Mouse (Mus musculus) testis, adult 2 months (tissue): Measurements from ENCODE around the gene Tcf7l1. TPM values are rescaled to one million over a fixed set of nuclear protein-coding genes. Genes with fewer than 3 reads are reported as not detected.

ENCODE experiments used
- H3K27ac ChIP-seq: fragments of 200-500 bp; 2 replicates; pipeline ENCODE4 v1.5.1; 2012; ENCODE audit warnings: low read depth, low read length; ENCODE audit not compliant: control insufficient read depth, insufficient read depth
- H3K27me3 ChIP-seq: fragments of 200-500 bp; 2 replicates; pipeline ENCODE4 v1.6.1; 2012; ENCODE audit warnings: mild to moderate bottlenecking, low read length, moderate library complexity; ENCODE audit not compliant: control insufficient read depth, insufficient read depth
- H3K36me3 ChIP-seq: fragments of 200-500 bp; 2 replicates; pipeline ENCODE4 v1.6.1; 2012; ENCODE audit warnings: mild to moderate bottlenecking, low read length; ENCODE audit not compliant: control insufficient read depth, insufficient read depth
- H3K4me1 ChIP-seq: fragments of 200-500 bp; 2 replicates; pipeline ENCODE4 v1.6.1; 2012; ENCODE audit warnings: low read length; ENCODE audit not compliant: control insufficient read depth, insufficient read depth
- H3K4me3 ChIP-seq: fragments of 200-500 bp; 2 replicates; pipeline ENCODE4 v1.5.1; 2012; ENCODE audit warnings: low read depth, mild to moderate bottlenecking, low read length, moderate library complexity, mixed read lengths; ENCODE audit not compliant: control insufficient read depth
- CTCF ChIP-seq: fragments of 200-500 bp; IDR thresholded peaks from 2 replicates; pipeline ENCODE4 v1.5.1; 2012; ENCODE audit warnings: low read depth, mild to moderate bottlenecking, inconsistent platforms, low read length, moderate library complexity; ENCODE audit not compliant: control insufficient read depth, insufficient read depth, insufficient replicate concordance
- POLR2A ChIP-seq: fragments of 200-500 bp; IDR thresholded peaks from 2 replicates; pipeline ENCODE4 v1.6.1; 2012; ENCODE audit warnings: low read depth, mild to moderate bottlenecking, inconsistent platforms, low read length, moderate library complexity; ENCODE audit not compliant: control insufficient read depth
- polyA plus RNA-seq: library from polyadenylated mRNA; depleted of rRNA; stranded (reverse); fragments of >200 nt; gene quantifications from 2 replicates; pipeline ENCODE4 v1.2.3, GENCODE M21; 2012; rRNA removed

Gene Tcf7l1
- polyA plus RNA-seq, 1 experiment, result 3.0 TPM

DNA sequence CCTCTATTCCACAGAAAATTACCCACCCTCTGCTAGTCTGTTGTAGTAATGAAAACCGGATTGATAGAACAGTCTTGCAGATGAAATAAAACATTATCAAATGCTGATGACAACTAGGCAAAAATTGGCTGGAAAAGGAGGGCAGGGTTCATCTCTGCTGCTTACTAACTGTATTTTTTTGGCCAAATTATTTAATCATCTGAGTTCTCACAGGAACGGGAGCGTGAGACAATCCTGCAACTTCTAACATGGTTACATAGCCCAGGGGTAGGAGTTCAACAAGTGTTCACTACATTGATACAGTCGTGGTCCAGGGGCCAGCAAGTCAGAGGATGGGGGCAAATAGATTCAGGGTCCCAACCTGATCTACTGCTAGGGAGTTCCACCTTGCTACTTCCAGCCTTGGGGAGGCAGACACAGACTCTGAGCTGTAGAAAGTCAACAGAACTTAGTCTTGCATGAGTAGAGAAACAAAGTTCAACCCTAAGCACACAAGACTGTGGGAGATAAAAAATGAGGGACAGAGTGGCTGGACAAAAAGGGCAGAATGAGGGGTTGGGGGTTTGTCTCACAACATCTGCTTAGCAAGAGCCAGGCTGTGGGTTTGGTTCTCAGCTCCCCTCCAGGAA lies 205.7 kb downstream of the Tcf7l1 start:
- TF ChIP-seq CTCF (no peak), POLR2A (no peak)
- Histone ChIP-seq H3K36me3 (no peaks in the 10 kb centered on the region; the same call in 1 of the 2 replicates), H3K27me3 (no peaks in the 10 kb centered on the region), H3K27ac (no peak overlapping the region), H3K4me1 (no peaks in the 10 kb centered on the region), H3K4me3 (no peak overlapping the region)

DNA sequence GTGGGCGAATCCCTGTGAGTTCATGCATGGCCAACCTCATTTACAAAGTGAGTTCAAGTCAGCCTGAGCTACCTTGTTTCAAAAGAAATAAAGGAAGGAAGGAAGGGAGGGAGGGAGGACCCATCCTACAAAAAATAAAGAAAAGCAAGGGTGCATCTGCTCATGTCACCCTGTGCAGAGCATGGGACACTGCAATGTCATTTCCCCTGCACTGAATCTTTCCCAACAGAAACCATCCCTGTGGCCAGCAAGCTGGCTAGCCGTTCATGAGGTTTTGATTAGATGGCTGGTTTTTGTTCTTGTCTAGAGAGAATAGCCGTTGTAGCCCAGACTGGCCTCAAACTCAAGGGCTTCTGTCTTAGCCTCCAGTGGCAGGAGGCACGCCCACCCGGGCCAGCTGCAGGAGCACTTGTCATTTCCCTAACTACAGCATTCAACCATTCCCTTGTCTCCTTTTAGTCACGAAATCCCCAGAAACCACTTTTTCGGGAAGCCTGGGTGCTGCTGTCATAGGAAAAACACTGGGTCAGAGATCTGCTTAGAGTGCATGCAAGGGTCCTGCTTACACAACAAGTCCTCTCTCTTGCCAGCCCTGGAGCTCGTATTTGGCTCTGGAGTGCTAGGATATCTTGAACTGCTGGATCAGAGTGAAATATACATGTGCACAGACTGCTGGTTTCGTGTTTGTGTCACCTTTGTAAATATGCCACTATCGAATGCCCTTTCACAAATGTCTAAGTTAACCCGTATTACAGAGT lies 207.2 kb downstream of the Tcf7l1 start:
- Histone ChIP-seq H3K27me3 (no peaks in the 10 kb centered on the region), H3K27ac (no peak overlapping the region)

More for the DNA sequence above, 207.2 kb downstream of the Tcf7l1 start:
- TF ChIP-seq CTCF (no peak), POLR2A (no peak)
- H3K4me1 ChIP-seq, result no peaks in the 10 kb centered on the region
- H3K4me3 ChIP-seq, result no peak overlapping the region
- H3K36me3 ChIP-seq, result no peaks in the 10 kb centered on the region; the same call in 1 of the 2 replicates

Other genes starting within 250 kb of the Tcf7l1 start
- gene Capg, start 244.9 kb downstream of the Tcf7l1 start, polyA plus RNA-seq, result 1.3 and 4.1 TPM in 2 replicates
- 40.2 and 46.0 TPM in 2 replicates for gene Elmod3, start 190.8 kb downstream of the Tcf7l1 start, polyA plus RNA-seq
- 9.4 and 11.0 TPM in 2 replicates for gene Retsat, start 190.8 kb downstream of the Tcf7l1 start, polyA plus RNA-seq
- 21.4 and 29.8 TPM in 2 replicates for gene Tgoln1, start 172.3 kb downstream of the Tcf7l1 start, polyA plus RNA-seq
- 517 and 550 TPM in 2 replicates for gene Kcmf1, start 110.7 kb upstream of the Tcf7l1 start, polyA plus RNA-seq
- gene Tmsb10, start 169.5 kb upstream of the Tcf7l1 start, polyA plus RNA-seq, result 1,023 and 1,270 TPM in 2 replicates